Mouse (Mus musculus): Measurements from ENCODE around the gene Pi4k2a.
A peak's percentile ranks its signal among the peaks of the same experiment; 100 is the strongest.

Pi4k2a gene

GRCm38 (mm10) chr19:42136126-42136525 lies 45.9 kb downstream of the Pi4k2a start:
- DNase-seq (ENCODE audit: low spot score), result no peak

GRCm38 (mm10) chr19:42137167-42137672 lies 47.0 kb downstream of the Pi4k2a start:
- no peak for DNase-seq (ENCODE audit: low spot score)

- DNase-seq (ENCODE audit: low spot score), result no peak
Observed at GRCm38 (mm10) chr19:42138517-42139285, 48.4 kb downstream of the Pi4k2a start.

- no peak for DNase-seq (ENCODE audit: low spot score)
Observed at GRCm38 (mm10) chr19:42139724-42140517, 49.7 kb downstream of the Pi4k2a start.

GRCm38 (mm10) chr19:42141998-42142397 lies 51.7 kb downstream of the Pi4k2a start:
- DNase-seq (ENCODE audit: low spot score), result no peak

GRCm38 (mm10) chr19:42142757-42143156 lies 52.5 kb downstream of the Pi4k2a start:
- DNase-seq (ENCODE audit: low spot score), result no peak

- DNase-seq (ENCODE audit: low spot score), result no peak
Observed at GRCm38 (mm10) chr19:42144067-42144466, 53.8 kb downstream of the Pi4k2a start.

- DNase-seq (ENCODE audit: low spot score), result peak; percentile 84
Observed at GRCm38 (mm10) chr19:42144541-42145167, 54.4 kb downstream of the Pi4k2a start.

GRCm38 (mm10) chr19:42145210-42145609 lies 54.9 kb downstream of the Pi4k2a start:
- no peak for DNase-seq (ENCODE audit: low spot score)

- DNase-seq (ENCODE audit: low spot score), result no peak
Observed at GRCm38 (mm10) chr19:42145731-42146130, 55.5 kb downstream of the Pi4k2a start.

GRCm38 (mm10) chr19:42146276-42147010 lies 56.2 kb downstream of the Pi4k2a start:
- no peak for DNase-seq (ENCODE audit: low spot score)

GRCm38 (mm10) chr19:42147170-42147768 lies 57.0 kb downstream of the Pi4k2a start, which contains the start of gene Marveld1:
TSS of gene Marveld1 (plus strand) at chr19:42147400.
- DNase-seq (ENCODE audit: low spot score), result no peak

GRCm38 (mm10) chr19:42147769-42148568 lies 57.7 kb downstream of the Pi4k2a start:
- no peak for DNase-seq (ENCODE audit: low spot score)

GRCm38 (mm10) chr19:42148569-42148860 lies 58.2 kb downstream of the Pi4k2a start:
- DNase-seq (ENCODE audit: low spot score), result no peak

GRCm38 (mm10) chr19:42151990-42152389 lies 61.7 kb downstream of the Pi4k2a start:
- peak; percentile 85 for DNase-seq (ENCODE audit: low spot score)

GRCm38 (mm10) chr19:42157493-42158237 lies 67.4 kb downstream of the Pi4k2a start:
- DNase-seq (ENCODE audit: low spot score), result no peak

GRCm38 (mm10) chr19:42158246-42159017 lies 68.2 kb downstream of the Pi4k2a start:
- DNase-seq (ENCODE audit: low spot score), result no peak

- no peak for DNase-seq (ENCODE audit: low spot score)
Observed at GRCm38 (mm10) chr19:42163764-42164163, 73.5 kb downstream of the Pi4k2a start, which contains the start of gene Zfyve27. TSS of gene Zfyve27 (plus strand) at chr19:42163951.

GRCm38 (mm10) chr19:42164188-42164587 lies 73.9 kb downstream of the Pi4k2a start:
- no peak for DNase-seq (ENCODE audit: low spot score)
